Mouse (Mus musculus) neural tube, embryonic 12.5 days (tissue): Measurements from ENCODE around the gene Cct7. TPM values are rescaled to one million over a fixed set of nuclear protein-coding genes. Genes with fewer than 3 reads are reported as not detected.

Experiments
- ATAC-seq: fragments of 200-750 bp; cut with Nextera tagmentation; 2 replicates; pipeline ENCODE4 v1.8.0; 2017; ENCODE audit warnings: low read depth, mild to moderate bottlenecking, moderate TSS enrichment, moderate library complexity; ENCODE audit not compliant: low FRiP score
- H3K27ac ChIP-seq: fragments of 300-500 bp; sonication (generic); 2 replicates; pipeline ENCODE4 v1.5.1; 2016
- H3K27me3 ChIP-seq: fragments of 300-500 bp; sonication (generic); replicated peaks from 2 replicates; pipeline ENCODE4 v1.6.1; 2016; ENCODE audit warnings: mild to moderate bottlenecking
- H3K36me3 ChIP-seq: fragments of 300-500 bp; sonication (generic); 2 replicates; pipeline ENCODE4 v1.6.1; 2016; ENCODE audit warnings: mild to moderate bottlenecking
- H3K4me1 ChIP-seq: fragments of 300-500 bp; sonication (generic); 2 replicates; pipeline ENCODE4 v1.6.1; 2016
- H3K4me2 ChIP-seq: fragments of 300-500 bp; sonication (generic); replicated peaks from 2 replicates; pipeline ENCODE4 v1.6.1; 2016; ENCODE audit warnings: mild to moderate bottlenecking
- H3K4me3 ChIP-seq: fragments of 300-500 bp; sonication (generic); 2 replicates; pipeline ENCODE4 v1.5.1; 2016
- H3K9ac ChIP-seq: fragments of 300-500 bp; sonication (generic); 2 replicates; pipeline ENCODE4 v1.6.1; 2016; ENCODE audit warnings: mild to moderate bottlenecking
- H3K9me3 ChIP-seq: fragments of 300-500 bp; sonication (generic); 2 replicates; pipeline ENCODE4 v1.6.1; 2016; ENCODE audit warnings: mild to moderate bottlenecking
- WGBS: fragments of 180-500 bp; shearing (Covaris S2); methylation state at CpG from one replicate; pipeline ENCODE4 v1.1.7; 2016; 5-methylcytosine and 5-hydroxymethylcytosine counted together
- polyA plus RNA-seq: library from polyadenylated mRNA; unstranded; fragments of >200 nt; fragmentation: Nextera tagmentation; extraction: Ambion mirVana; gene quantifications from 2 replicates; pipeline ENCODE4 v1.2.1, GENCODE M21; 2016

Gene Cct7
- polyA plus RNA-seq, 1 experiment from 2014 or later, result 590 TPM

DNA sequence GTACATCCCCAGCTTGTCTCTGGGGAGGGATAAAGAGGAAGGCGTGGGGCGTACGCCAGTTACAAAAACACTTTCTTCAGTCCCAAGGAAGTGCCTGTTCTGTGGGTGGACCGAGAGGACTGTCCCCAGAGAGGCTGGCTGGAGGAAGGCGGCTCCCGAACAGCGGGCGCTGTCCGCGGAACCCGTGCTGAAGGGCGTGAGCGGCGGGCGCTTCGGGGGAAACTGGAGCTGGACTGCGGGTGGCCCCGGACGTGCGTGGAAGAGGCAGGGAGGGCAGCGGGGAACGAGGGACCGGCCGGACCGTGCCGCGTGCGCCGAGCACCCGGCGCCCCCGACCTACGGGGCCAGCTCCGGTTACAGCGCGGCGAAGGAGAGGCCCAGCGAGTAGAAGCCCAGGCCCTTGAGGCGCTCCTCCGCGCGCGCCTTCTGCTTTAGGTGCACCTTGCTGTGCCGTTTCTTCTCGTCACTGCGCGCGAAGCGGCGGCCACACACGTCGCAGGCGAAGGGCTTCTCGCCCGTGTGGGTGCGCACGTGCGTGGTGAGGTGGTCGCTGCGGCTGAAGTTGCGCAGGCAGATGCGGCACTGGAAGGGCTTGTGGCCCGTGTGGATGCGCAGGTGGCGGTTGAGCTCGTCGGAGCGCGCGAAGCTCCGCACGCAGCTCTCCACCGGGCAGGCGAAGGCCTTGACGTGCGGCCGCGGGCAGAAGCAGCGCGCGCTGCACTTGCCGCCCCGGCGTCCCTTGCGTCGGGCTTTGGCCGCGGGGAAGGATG, 60.2 kb downstream of the Cct7 start:
- no peak for ATAC-seq
- Histone ChIP-seq H3K4me1 (peaks cover 27% of the 10 kb centered on the region), H3K4me3 (peak overlapping the region; percentile 36), H3K9ac (no peak overlapping the region), H3K36me3 (no peaks in the 10 kb centered on the region), H3K4me2 (peak overlapping the region; percentile 77), H3K27ac (no peak overlapping the region), H3K27me3 (peaks cover 85% of the 10 kb centered on the region), H3K9me3 (no peaks in the 10 kb centered on the region)
- WGBS, result under 1% methylated on average over 88 of the region's 88 CpGs

DNA sequence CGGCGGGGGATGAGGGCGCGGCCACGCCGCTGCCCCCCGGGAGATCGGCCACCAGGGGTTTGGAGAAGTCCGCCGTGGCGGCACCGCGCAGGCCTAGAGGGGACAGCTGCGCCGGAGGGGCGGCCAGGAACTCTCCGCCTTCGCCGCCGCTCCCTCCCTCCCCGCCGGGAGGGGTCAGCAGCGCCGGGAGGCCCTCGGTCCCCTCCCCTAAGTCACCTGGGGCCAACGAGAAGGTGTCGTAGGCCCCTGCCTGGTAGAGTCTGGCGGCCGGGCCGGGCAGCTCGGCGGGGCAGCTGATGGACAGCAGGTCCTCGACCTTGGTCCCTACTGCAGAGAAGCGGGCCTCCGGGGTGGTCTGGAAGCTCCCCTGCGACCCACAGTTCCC, 60.7 kb downstream of the Cct7 start:
- no peaks in the 10 kb centered on the region for H3K9me3 ChIP-seq
- ATAC-seq, result no peak
- H3K27me3 ChIP-seq, result peaks cover 85% of the 10 kb centered on the region
- no peak overlapping the region for H3K9ac ChIP-seq
- H3K4me3 ChIP-seq, result peak overlapping the region; percentile 36
- H3K36me3 ChIP-seq, result no peaks in the 10 kb centered on the region
- no peak overlapping the region for H3K27ac ChIP-seq
- peak overlapping the region; percentile 77 for H3K4me2 ChIP-seq
- WGBS, result under 1% methylated on average over 36 of the region's 36 CpGs
- H3K4me1 ChIP-seq, result peaks cover 27% of the 10 kb centered on the region

DNA sequence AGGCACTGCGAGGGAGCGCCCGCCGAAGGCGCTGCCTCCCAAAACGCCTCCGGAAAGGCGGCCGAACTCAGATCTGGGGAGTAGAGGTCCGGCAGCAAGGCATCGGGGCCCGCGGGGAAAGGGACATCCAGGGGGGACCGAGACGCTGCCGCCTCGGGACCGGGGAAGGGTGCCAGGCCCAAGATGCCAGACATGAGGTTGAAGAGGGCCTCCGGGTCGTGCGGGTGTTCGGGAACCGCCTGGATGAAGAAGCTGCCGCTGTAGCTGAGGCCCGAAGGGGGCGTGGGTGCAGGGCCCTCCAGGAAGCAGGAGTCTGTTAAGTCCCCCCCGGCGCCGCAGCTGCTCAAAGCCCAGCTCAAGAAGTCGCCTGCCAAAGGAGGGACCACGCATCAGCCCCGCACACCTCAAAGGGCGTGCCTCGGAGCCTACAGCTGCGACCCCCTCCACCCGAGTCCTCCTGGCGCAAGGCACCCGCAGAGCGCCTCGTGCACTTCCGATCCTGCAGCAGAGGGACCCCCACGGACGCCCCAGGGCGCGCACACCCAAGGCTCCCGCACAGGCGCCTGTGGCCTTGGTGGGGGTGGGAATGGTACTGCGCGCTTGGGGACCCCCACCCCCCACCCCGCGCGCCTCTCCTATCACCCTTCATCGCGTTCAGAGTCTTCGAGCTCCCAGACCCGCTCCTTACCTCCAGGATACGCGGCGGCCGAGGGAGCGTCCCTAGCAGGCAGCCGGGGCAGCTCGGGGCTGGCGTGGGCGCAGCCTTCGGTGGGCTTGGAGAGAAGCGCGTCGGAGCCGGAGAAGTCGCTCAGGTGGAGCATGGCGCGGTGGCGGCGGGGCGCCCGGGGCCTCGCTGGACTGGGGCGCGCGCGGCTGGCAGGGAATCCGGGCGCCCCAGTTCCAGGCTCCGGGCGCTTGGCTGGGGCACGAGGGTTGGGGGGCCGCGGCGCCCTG, 61.5 kb downstream of the Cct7 start:
- peak; percentile 39; the same call in 1 of the 2 replicates for ATAC-seq
- H3K9ac ChIP-seq, result peak overlapping the region; percentile 13; the same call in 1 of the 2 replicates
- H3K27me3 ChIP-seq, result peaks cover 85% of the 10 kb centered on the region
- no peaks in the 10 kb centered on the region for H3K36me3 ChIP-seq
- peaks cover 27% of the 10 kb centered on the region for H3K4me1 ChIP-seq
- peak overlapping the region; percentile 40 for H3K4me3 ChIP-seq
- no peaks in the 10 kb centered on the region for H3K9me3 ChIP-seq
- no peak overlapping the region for H3K27ac ChIP-seq
- H3K4me2 ChIP-seq, result peak overlapping the region; percentile 77
- WGBS, result 1% methylated on average over 88 of the region's 90 CpGs

DNA sequence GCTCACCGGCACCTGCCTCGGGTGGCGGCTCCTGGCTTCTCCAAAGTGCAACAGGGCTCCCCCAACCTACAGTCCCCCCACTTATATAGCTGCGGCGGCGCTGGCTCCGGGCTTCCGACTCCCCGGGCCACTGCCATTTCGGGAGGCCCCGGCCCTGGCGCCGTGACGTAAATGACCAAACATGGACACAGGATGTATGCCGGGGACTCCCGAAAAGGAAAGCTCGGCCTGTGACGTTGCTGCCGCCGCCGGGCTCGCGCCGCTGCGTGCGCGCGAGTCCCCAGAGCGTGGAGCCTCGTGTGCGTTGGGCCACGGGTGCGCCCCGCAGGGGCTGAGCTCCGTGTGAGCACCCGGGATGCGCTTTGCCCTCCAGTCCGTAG, 62.2 kb downstream of the Cct7 start, which contains the start of gene Egr4:
Gene Egr4, minus strand, starts transcription at position 59 of the 380 bp plus-strand sequence.
- Histone ChIP-seq H3K9me3 (no peaks in the 10 kb centered on the region), H3K27ac (no peak within 1 kb of the TSS), H3K36me3 (no peaks in the 10 kb centered on the region), H3K4me1 (peaks cover 31% of the 10 kb centered on the region), H3K4me2 (peak within 1 kb of the TSS; percentile 77), H3K9ac (peak within 1 kb of the TSS; percentile 13; the same call in 1 of the 2 replicates), H3K27me3 (peaks cover 82% of the 10 kb centered on the region), H3K4me3 (peak within 1 kb of the TSS; percentile 40)
- ATAC-seq, result peak; percentile 35
- 2% methylated on average over 38 of the region's 38 CpGs for WGBS

DNA sequence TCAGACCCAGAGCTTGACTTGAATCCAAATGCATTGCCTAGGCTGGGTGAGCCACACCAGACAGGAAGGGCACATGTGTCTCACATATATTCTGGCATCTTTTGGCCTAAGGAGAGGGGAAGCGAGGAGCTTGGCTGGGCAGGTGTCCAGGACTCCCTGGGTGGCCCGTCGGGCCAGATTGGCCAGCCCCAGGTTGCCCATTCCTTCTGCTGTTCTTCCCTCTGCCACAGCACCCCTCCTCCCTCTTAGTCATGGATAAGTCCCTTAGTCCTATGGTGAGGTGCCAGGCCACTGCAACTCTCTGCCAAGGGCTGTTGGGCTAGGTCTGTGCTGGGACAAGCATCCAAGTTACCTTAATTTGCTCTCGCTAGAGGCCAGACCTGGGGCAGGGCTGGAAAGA, 64.6 kb downstream of the Cct7 start:
- Histone ChIP-seq H3K36me3 (no peaks in the 10 kb centered on the region), H3K27ac (no peak overlapping the region), H3K9me3 (no peaks in the 10 kb centered on the region), H3K4me1 (peaks cover 31% of the 10 kb centered on the region), H3K27me3 (peaks cover 58% of the 10 kb centered on the region), H3K9ac (no peak overlapping the region), H3K4me3 (no peak overlapping the region), H3K4me2 (no peak overlapping the region)
- 90% methylated on average over 4 of the region's 4 CpGs for WGBS
- ATAC-seq, result no peak

Other genes starting within 250 kb of the Cct7 start
- 9.1 and 11.7 TPM in 2 replicates for gene Sfxn5, start 118.1 kb upstream of the Cct7 start, polyA plus RNA-seq
- gene Rab11fip5, start 76.9 kb upstream of the Cct7 start, polyA plus RNA-seq, result 9.0 and 9.4 TPM in 2 replicates
- gene Noto, start 27.6 kb upstream of the Cct7 start, polyA plus RNA-seq, result not detected in 2 replicates
- 51.4 and 54.2 TPM in 2 replicates for gene Smyd5, start 19.5 kb upstream of the Cct7 start, polyA plus RNA-seq
- gene Pradc1, start 456 bp downstream of the Cct7 start, polyA plus RNA-seq, result 29.0 and 31.9 TPM in 2 replicates
- 2.6 and 2.7 TPM in 2 replicates for gene Fbxo41, start 51.5 kb downstream of the Cct7 start, polyA plus RNA-seq
- not detected in 2 replicates for gene Egr4, start 62.1 kb downstream of the Cct7 start, polyA plus RNA-seq
- gene Alms1, start 136.0 kb downstream of the Cct7 start, polyA plus RNA-seq, result 5.9 and 6.7 TPM in 2 replicates